Mouse (Mus musculus): Measurements from ENCODE around the gene Jam2. TPM values are rescaled to one million over a fixed set of nuclear protein-coding genes. Genes with fewer than 3 reads are reported as not detected.

Jam2 gene
- 10 to 100 TPM; 56.8 to 62.4 TPM for total RNA-seq (2021)
- long read RNA-seq, experiment 1, partial matches to known transcripts: 0 of 8 reads
- long read RNA-seq, experiment 1, other reads (novel, unspliced or antisense): 8 of 8 reads
- long read RNA-seq, experiment 2, partial matches to known transcripts: 2 of 7 reads
- long read RNA-seq, experiment 2, other reads (novel, unspliced or antisense): 5 of 7 reads

DNA sequence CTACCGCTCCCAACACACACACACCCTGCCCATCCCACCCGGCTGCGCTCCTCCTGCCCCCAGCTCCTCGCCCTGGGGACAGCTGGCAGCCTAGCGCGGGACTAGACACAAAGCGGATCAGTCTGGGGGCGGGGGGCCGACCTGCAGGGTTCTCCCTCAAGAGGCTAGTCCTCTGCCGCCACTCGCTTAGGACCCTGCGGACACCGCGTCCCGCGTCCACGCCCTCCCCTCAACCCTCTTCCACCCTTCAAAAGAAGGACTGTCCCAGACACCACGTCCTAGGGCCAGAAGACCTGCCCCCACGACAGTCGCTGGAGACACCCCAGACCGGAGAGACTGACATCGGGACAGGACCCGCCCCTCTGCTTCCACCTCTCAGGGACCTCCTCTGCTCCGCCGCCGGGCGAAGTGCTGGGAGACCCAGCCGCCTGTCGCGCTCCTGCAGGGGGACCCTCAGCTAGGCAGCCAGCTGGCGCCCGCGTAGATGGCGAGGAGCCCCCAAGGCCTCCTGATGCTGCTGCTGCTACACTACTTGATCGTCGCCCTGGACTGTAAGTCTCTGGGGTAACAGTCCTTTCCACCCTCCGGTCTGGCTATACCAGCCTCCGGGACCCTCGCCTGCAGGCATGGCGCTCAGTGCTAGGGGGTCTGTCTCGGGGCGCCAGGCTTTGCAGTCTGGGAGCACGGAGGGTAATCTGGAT is at the start of gene Jam2:
Gene Jam2 (plus strand): TSS at position 121 of the 701 bp plus-strand sequence.
- DNase-seq: peak; percentile 78 to 81
- intact Hi-C loops (cut with DNase I): loop anchor here (2.0 to 5.0 kb wide), 2 partner anchors 39 to 58 kb away; partner anchors contain the start of genes Gabpa and Mrpl39

DNA sequence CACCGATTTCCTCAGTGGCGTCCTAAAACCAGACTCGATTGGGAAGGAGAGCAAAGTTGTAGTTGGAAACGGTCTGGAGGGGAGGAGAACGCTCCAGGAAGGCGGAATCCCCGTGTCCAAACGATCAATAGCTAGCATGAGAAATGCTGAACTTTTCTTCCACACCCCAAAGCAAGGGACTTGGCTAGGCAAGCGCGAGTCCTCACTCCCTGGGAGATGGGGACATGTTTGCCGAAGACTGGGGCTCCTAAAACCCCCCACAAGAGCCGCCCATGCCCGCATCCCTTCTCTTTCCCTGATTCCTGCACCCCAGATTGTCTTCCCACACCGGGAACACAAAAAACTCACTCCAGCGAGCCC is 39.1 kb upstream of the Jam2 start:
- no peak for DNase-seq
- intact Hi-C loops (cut with DNase I): loop anchor here (1.0 to 10.0 kb wide), 5 partner anchors 40 to 940 kb away; partner anchors contain the start of genes Atp5j and Jam2

DNA sequence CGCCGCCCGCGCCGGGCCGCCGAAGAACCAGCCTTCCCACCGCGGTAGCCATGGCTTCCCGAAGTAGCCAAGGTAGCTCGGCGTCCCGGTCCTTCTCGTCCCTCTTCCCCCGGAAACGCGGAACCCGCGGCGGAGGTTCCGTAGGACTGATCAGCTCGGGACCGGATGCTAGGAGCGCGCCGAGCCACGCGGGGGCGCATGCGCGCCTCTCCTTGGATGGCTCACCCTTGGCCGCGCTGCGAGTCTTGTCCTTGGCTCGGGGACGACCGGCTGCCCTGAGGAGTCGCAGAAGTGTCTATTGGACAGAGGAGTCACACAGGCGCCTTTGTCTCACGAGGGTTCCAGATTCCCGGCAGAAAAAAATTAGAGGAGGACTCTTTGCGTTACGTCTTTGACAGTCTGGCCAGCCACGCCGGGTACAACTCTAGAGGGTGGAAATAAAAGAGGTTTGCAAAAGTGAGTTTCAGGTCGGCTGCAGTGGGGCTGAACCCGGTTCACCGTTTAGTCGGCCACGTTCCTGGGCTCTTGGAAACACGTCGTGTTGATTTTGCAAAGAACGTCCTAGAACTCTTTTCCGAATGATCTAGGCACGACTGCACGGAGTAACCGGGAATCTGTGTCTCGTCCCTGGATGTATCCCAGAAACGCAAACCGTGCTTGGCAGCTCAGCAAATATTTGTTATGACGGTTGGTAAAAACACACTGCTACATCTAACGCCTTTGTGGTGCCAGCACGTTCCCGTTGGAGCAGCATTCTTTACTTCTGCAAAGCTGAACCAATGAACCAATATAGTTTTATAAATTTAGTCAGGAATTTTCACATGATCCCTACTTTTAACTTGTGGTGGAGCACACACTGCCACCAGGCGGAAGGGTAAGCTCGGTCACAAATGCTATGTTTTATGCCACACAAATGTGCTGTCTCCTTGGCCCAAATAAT is 38.5 kb upstream of the Jam2 start, which contains the start of gene Mrpl39:
Gene Mrpl39 (minus strand): TSS at position 577 of the 940 bp plus-strand sequence.
- intact Hi-C loops (cut with DNase I): loop anchor here (1.0 to 10.0 kb wide), 5 partner anchors 39 to 939 kb away; partner anchors contain the start of genes Atp5j and Jam2
- peak; percentile 99 for DNase-seq

DNA sequence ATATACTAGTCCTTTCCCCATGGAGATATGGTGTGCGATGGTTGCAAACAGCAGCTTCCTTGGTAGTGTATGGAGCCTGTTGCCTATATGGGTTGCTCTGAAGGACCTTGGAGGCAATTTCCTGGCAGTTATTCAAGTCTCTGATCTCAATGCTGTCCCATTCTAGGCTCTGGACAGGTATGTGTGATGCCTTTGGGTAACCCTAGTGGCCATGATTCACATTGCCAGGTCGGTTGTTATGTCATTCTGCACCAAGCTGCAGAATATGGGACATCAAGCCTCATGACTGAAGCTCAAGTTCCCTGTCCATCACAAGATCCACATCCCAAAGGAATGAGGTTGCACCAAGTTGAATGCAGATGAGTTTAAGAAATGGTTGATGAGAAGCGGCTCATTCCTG is 36.6 kb upstream of the Jam2 start:
- intact Hi-C loops (cut with DNase I): loop anchor here (5.0 to 10.0 kb wide), 2 partner anchors 100 to 937 kb away; partner anchors contain the start of gene Atp5j

DNA sequence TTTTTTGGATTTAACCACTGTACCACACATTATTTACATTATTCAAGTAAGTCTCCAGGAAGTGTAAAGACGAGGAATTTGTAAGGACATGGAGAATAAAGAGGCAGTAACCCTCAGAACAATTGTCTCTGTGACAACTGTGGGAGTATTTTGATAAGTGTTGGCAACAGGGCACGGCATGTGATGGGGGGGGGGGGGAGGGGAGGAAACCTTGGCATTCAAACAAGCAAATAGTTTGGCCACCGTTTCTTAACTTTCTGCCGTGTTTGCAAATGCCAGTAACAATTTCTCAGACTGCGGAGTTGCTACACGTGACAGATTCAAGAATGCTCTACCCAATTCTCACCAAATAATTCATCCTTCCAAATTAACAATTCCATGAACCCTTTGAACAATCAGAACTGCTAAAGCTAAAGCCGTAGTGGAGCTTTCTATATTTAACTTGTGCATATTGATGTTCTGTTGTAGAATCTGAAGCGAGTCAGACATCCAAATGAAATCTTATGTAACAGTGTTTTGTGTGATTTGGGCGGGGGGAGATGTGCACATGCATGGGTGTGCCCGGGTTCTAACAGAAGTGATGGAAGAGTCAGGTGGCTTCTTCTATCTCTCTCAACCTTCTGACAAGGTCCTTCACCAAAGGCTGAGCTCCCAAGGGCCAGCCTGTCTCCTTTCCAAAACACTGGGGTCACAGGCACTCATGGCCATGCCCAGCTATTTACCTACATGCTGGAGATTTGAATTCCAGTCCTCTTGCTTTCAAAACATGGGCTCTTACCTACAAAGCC is 29.0 kb upstream of the Jam2 start:
- DNase-seq: no peak
- intact Hi-C loops (cut with DNase I): no loop called here

More for the DNA sequence above, 36.6 kb upstream of the Jam2 start:
- DNase-seq: no peak

DNA sequence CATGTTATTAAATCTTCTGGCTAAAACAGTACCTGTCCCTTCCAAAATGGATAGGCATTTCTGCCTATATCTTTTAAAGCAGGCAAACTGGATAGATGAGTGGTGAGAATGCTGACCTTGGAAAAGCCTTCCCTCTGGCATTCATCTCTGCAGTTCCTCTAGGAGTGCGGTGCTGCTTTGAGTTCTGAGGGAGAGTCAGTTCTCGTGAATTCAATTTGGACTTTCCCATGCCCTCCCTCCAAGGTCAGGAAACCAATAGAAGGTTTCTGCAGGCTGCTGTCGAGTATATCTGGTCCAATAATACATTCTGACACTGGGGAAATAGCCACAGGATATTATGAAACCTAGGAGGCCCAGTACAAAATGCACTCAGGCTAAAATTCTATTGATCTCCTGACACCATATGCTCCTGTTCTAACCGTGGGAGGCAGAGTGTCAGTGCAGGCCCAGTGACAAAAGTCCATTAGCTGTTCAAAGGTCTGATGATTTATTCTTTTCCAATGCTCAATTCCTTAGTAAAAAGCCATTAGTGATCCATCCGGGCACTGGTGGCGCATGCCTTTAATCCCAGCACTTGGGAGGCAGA is 28.1 kb upstream of the Jam2 start:
- intact Hi-C loops (cut with DNase I): no loop called here
- no peak for DNase-seq

DNA sequence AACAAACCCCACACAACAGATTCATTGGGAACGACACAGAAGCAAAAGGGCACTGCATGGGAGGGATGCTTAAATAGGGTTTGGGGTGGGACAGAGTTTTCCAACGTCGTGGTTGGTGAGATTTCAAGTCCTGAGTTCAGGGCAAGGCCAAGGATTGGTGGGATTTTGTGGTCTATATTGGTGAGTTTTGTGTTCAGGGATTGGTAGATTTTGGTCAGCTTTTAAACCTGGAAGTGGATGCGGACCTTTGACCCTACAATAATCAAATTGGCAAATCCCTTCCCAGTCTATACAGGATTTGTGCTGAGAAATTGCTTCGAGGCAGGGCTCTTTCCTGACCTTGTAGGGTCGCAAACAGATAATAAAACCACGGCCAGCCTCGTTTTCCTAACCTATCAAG is 6.0 kb upstream of the Jam2 start:
- intact Hi-C loops (cut with DNase I): no loop called here

DNA sequence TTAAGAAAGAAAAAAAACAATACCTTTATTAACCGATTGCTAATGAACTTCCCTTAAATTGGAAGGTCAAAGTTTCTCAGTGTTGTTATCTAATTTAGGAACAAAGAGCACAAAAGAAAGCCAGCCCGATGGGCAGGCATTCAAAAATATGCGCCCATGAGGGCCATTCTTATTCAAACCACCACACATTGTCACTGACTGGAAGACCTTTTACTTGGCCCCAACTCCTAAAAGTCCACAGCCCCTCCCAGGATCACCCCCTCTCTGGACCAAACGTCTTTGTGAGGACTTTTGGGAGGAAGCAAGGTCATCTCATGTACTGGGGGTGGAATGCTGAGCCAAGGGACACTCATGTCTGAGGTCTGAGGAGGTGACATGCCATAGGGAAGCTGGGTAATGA is 4.7 kb upstream of the Jam2 start:
- intact Hi-C loops (cut with DNase I): no loop called here
- DNase-seq: no peak

More for the DNA sequence above, 6.0 kb upstream of the Jam2 start:
- DNase-seq: no peak

DNA sequence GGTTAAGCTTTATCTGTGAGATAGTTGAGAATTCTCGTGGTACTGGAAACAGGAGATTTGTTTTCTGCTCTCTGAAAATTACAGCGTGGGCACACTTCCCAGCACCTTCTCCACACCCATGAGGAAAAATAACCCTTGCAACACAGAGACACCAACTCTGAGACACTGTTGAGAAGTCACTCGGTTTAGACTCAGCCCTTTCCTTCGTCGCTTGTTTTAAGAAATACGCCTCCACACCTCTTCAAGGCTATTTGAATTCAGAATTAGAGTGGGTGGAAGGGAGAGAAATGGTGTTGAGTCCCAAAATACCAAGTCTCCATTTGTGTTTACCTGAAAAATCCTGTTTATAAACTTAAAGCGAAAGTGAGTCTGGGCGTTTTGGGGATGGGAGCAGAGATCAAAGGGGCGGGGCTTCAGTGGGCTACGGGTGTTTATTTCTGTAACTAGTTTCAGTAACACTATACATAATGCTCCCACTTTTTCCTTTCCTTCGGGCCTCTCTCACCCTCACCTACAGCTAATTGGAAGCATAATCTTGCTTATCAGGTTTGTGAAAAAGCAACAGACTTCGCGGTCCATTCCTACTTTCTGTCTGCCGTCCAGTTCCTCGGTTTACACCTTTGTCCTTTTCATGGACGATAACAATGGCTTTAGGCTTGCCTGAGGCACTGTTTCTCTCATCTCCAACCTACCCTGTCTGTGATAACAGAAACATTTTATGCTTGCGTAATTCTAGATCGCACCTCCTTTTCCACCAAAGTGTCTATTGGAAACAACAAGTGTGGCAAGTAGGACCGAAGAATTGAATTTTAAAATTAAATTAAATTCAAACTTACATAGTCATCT is 4.1 kb upstream of the Jam2 start:
- DNase-seq: no peak
- intact Hi-C loops (cut with DNase I): loop anchor here (5.0 kb wide), 1 partner anchor 62 kb away; the partner anchor contains the start of gene Gabpa

DNA sequence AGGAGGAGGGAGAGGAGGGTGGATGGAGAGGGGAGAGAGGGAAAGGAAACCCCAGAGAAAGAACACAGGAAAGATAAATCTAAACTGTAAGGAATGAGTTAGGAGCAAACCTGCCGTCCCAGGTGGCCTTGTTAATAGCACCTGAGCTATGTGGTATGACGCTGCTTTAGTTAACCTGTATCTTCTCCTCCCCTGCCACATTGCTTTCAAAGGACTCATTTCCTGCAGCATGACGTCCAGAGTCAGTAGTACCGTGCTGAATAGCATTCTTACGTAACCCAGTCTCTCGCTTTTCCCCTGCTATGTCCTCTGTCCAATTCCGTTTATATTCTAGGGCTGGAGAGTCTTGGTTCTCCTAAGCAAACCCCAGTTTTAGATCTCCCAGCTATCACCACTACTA is 3.0 kb upstream of the Jam2 start:
- DNase-seq: no peak
- intact Hi-C loops (cut with DNase I): loop anchor here (5.0 kb wide), 1 partner anchor 61 kb away; the partner anchor contains the start of gene Gabpa

DNA sequence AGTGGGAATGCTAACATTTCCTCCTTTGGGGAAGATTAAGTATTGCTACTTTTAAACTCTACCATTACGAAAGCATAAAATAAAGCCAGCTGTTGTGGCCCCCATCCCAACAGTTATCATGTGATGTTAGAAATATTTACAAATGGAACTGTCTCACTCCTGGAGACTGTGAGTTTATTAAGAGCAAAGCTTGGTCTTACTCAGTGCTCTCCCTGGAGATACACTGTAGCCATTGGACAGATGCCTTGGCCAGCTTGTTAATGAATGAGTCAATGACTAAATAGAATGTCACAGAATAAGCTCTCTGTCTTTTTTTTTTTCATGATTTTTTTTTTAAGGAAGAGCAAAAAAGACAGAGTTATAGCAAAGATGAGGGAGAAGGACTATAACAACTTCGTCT is 2.5 kb upstream of the Jam2 start:
- intact Hi-C loops (cut with DNase I): loop anchor here (5.0 kb wide), 1 partner anchor 61 kb away; the partner anchor contains the start of gene Gabpa
- DNase-seq: peak; percentile 43 to 64

DNA sequence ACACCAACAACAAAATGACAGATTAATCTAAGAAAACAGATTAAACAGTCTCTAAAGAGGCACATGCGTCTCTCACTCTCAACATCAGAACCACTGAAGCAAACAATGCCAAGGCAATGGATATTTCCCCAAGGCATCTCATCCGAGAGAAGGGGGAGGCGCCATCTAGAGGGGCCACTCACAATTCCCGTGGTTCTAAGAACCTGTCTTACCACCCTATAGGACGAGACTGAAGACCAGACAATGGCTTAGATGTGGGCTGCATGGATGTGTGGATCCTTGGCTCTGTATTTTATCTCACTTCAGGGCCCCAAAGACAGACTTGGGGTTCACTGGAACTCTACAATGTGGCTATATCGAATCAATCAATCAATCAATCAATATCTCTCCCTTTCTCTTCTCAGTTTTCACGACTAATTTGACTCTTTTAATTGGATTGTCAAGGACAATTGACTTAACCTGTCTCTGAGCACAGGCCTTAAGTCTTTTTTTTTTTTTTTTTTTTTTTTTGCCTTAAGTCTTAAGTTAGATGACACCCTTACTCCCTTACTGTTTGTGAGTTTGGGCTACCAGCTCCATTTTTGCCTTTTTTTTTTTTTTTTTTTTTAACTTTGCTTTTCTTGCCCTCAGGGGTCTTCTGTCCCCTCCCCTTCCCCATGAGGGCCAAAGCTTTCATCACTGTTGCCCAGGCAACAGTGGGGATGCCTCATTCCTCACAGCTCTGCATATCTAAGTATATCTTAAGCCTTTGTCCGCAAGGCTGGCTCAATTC is 1.2 kb upstream of the Jam2 start:
- intact Hi-C loops (cut with DNase I): loop anchor here (5.0 kb wide), 1 partner anchor 60 kb away; the partner anchor contains the start of gene Gabpa
- DNase-seq: no peak

DNA sequence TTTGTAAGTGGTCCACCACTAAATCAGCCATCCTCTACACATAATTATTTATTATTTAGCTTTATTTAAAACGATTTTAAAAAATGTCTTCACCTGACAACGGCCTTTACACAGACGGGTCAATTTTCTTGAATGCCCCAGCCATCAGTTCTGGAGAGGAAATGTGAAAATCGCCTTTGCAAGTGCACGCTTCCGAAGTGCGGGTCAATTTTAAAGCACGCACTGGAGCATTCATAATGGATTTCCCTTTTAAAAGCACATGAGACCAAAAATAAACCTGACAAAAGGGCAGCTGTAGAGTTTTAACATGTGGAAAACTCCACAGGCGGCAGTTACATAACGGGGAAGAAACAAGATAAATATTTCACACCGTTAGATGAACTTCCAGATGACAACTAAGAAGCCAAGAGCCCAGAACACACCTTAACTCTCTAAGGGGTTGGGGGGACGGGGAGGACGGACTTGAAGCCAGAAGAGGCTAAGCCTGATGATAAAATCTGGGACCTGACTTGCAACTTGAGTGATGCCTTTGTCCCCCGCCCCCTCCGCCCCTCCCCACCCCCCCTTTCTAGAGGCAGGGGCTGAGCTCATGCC is 558 bp upstream of the Jam2 start:
- peak in 1 of 2 experiments; percentile 22 for DNase-seq
- intact Hi-C loops (cut with DNase I): loop anchor here (5.0 kb wide), 1 partner anchor 59 kb away; the partner anchor contains the start of gene Gabpa

DNA sequence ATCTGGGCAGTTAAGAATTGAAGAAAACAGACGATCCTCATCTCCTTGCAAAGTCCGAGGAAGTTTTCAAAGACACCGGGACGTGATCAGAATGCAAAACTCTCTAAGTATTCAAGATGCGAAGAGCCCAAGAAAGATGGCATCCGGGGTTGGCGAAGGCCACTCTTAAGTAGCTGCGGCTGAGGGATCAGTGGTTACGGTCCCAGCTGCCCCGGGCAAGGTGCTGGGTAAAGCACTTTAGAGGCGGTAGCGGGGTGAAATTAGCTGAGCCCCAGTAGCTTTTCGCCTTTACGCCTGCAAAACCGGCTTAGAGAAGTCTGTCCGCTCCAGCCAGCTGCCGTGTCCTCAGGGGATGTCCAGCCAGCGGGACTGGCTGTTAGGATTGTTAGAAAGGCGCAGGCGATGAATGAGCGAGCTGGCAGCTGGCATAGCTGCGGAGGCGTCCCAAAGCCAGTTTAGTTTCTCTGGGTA is 873 bp downstream of the Jam2 start:
- intact Hi-C loops (cut with DNase I): loop anchor here (2.0 to 5.0 kb wide), 2 partner anchors 40 to 58 kb away; partner anchors contain the start of genes Gabpa and Mrpl39
- DNase-seq: peak; percentile 45 to 52

DNA sequence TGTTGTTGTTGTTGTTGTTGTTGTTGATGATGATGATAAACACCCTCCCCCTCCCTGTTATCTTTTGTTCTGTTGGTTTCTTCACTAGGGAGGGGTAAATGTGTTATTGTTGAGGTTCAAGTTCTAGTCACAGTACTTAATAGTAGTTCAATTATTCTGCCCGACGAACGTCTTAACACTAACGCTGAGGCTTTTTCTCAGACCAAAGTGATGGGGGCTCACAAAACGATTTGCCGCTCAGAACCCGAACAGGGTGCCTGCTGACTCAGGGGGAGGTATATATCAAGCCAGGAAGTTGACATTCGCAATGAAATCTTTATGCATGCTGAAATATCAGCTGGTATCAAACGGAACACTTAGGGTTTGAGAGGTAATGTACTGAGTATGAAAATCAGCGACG is 1.4 kb downstream of the Jam2 start:
- DNase-seq: no peak
- intact Hi-C loops (cut with DNase I): loop anchor here (2.0 kb wide), 1 partner anchor 41 kb away; the partner anchor contains the start of gene Mrpl39

DNA sequence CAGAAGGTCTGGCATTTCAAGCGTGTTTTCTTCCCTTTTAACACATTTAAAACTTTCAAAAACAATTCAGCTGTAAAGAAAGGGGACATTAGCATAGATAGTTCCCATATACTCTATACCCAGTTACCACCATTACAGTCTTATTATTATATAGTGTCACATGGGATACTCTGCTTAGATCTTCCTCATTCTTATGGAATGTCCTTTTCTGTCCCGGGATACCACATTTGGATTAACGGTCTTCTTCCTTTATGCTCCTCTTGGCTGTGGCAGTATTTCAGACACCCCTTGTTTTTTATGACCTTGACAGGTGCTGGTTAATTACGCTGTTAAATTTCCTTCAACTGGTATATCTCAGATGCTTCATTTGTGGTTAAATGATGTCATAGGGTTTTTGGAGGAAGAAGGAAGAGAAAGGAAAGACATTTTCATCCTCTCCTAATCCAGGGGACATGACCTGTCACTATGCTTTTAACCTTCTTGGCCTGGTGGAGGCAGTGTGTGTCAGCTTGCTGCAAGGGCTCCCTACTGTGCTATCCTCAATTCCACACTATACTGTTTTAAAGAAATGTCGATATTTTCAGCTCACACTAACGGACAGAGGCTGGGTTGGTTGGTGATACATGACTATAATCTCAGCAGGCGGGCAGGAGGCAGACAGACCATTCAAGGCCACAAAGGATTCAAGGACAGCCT is 2.3 kb downstream of the Jam2 start:
- intact Hi-C loops (cut with DNase I): loop anchor here (2.0 kb wide), 1 partner anchor 43 kb away; no protein-coding TSS in a partner anchor
- peak in 1 of 2 experiments; percentile 22 for DNase-seq
